Mouse (Mus musculus): Measurements from ENCODE around the gene Gm6904.
"Not testable (repeated sequence)": the region's sequence is repeated elsewhere in the genome, so short reads cannot be mapped to it uniquely, and the experiment has no call there.

The Gm6904 gene

DNA sequence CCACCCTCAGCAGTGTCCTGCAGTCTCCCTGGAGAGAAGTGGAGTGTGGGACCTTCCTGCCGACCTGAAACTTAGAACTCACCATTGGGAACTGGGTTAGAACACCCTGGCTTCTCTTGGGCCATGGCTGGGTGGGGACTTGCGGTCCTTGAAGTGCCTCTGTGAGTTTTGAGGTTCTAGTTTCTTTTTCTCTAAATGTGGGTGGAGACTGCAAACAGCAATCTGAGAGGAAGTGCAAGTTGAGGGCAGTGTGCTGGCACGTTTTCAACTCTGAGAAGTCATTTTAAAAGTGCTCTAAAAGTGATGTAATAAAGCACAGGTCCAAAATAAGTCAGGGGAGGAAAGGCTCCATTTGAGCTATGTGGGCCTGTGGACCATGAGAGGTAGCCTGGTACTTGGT is at the start of gene Gm6904:
Gene Gm6904, minus strand, starts transcription at position 161 of the 400 bp plus-strand sequence.
- DNase-seq = no peak

DNA sequence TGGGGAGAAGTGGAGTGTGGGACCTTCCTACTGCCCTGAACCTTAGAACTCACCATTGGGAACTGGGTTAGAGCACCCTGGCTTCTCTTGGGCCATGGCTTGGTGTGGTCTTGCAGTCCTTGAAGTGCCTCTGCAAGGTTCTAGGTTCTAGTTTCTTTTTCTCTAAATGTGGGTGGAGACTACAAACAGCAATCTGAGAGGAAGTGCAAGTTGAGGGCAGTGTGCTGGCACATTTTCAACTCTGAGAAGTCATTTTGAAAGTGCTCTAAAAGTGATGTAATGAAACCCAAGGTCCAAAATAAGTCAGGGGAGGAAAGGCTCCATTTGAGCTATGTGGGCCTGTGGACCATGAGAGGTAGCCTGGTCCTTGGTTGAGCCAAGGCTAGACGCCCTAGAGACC is 37.4 kb upstream of the Gm6904 start, which contains the start of gene Phf11a:
Gene Phf11a, minus strand, starts transcription at position 132 of the 400 bp plus-strand sequence.
- not testable (repeated sequence) for DNase-seq

DNA sequence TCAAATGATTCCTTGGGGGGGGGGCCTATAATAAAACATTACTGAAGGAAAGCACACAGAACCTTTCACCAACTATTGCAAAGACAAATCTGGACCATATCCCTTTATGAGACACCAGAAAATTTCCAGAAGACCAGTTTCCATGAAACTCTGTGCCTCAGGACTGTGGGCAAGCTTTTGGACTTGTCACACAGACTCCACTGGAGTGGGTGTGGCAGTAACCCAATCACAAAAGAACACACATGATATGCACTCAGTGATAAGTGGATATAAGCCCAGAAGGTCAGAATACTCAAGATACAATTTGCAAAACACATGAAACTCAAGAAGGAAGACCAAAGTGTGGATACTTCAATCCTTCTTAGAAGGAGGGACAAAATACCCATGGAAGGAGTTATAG is 31.8 kb upstream of the Gm6904 start:
- DNase-seq = not testable (repeated sequence)

DNA sequence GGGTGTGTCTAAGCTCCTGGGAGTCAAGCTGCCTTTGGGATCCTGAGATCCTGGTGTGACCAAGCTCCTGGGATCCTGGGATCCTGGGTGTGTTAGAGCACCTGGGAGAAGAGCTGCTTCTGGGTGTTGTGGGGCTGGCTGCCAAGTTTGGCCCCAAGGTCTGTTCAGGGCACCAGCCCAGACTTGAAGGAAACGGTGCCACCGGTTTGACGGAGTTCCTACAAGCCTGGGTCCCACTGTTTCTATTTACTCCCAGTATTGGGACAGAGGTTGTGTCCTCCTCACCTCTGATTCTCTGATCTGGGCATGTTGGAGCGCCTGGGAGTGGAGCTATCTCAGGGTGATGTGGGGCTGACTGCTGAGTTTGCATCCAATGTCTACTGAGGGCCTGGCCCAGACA is 14.9 kb upstream of the Gm6904 start:
- DNase-seq = not testable (repeated sequence)

DNA sequence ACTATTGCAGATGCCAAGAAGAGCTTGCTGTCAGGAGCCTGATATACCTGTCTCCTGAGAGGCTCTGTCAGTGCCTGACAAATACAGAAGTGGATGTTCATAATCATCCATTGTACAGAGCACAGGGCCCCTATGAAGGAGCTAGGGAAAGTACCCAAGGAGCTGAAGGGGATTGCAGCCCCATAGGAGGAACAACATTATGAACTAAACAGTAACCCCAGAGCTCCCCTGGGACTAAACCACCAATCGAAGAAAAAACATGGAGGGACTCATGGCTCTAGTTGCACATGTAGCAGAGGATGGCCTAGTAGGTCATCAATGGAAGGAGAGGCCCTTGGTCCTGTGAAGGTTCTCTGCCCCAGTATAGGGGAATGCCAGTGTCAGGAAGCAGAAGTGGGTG is 4.2 kb downstream of the Gm6904 start:
- DNase-seq = not testable (repeated sequence)

DNA sequence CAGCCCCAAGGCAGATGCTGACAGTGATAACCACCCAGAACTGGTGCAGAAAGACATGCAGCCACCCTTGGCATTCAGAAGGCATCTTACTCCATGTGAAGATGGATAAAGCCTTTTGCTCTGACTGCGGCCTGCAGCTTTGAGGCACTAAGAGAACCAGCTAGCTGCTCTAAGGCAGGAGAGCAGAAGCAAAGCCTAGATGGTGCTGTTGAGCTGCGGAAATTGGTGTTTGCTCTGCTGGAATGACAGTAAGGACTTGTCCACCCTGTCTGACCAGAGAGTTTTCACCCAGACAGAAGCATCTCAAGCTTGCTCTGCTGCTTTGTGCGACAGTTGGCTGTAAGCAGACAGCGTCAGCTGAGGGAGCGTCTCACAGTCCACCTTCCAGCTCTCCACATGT is 9.7 kb downstream of the Gm6904 start:
- DNase-seq = not testable (repeated sequence)

DNA sequence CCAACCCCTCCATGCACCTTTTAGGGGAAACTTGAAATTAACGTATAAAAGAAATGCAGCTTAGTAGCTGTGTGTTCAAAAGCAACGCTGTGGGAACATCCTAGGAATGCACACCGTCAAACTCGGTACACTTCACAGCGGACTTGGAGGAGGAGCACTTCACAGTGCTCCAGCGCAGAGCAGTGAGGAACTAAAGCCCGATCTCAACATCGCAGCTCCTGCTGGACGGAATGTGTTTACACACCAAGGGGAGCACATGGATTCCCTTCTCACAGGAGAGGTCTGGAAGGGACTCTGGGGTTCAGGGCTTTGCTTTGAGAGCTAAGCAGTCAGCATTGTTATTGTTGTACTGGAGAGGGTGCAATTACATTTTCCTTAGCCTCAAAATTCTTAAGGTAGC is 26.4 kb downstream of the Gm6904 start:
- DNase-seq = no peak

DNA sequence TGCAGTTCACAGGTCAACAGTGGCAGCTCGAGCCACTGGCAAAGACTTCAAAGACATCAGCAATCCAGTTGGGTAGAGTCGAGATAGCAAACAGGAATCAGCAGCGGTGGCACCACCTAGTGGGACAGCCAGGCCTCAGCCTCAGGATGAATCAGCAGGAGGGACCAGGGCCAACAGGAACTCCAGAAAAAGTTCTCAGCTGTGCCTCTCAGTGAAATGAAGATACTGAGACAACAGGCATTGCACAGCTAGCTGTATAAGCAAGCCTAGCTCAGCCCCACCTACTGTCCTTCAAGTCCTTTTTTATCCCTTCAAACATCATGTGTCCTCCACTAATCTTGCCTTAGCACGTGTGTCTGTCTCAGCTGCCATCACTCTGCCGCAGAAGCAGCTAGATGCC is 28.0 kb downstream of the Gm6904 start:
- DNase-seq = no peak

DNA sequence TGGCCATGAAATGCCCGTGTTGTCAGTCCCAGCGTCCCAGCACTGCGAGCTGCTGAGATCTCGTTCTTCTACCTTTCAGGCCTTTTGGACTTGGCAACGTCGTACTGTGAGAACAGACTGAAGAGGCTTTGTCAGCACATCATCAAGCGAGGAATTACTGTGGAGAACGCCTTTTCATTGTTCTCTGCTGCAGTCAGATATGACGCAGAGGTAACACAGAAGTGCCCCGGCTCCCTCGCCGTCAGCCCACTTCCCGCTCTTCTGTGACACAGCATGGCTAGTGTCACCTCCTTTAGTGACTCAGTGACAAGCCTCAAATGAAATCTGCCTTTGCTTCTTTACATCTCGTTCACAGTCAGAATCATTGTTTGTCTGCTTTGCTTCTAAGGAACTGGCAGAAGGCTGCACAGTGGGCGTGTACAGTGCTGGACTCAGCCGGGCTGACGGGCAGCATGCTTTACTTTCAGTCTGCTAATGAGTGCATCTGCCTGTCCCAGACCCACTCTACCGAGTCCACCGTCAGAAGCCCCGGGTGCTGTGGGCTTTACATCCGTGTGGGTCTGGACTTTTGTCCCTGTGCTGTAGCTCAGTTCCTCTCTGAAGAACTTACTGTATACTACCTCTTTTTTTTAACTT is 29.6 kb downstream of the Gm6904 start:
- DNase-seq = no peak

DNA sequence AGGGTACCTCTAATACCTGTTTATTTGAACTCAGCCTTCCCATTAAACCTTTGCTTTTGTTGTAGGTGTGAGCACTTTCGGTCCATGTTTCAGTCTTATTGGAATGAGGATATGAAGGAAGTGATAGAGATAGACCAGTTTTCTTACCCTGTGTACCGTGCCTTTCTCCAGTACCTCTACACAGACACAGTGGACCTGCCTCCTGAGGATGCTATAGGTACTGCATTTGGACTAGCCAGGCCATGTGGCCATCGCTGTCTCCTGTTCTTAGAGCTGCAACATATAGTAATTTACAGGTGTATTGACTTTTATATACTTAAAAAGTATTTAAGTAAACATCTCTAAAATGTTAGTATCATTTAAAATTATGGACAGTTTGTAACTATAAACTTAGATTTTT is 30.2 kb downstream of the Gm6904 start:
- DNase-seq = no peak

DNA sequence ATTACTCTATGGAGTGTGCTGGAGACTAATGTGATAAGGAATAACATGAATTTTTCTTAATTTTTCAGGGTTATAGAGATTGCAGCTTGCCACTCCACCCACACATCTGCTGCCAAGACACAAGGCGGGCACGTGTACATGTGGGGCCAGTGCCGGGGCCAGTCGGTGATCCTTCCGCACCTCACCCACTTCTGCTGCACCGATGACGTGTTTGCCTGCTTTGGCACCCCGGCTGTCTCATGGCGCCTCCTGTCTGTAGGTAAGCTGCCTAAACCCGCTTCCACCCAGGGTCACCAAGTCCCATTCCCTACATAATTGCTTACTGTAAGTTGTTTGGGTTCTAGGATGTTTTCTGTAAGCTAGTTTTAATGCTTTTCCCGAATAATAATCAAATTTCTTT is 33.8 kb downstream of the Gm6904 start:
- DNase-seq = no peak

DNA sequence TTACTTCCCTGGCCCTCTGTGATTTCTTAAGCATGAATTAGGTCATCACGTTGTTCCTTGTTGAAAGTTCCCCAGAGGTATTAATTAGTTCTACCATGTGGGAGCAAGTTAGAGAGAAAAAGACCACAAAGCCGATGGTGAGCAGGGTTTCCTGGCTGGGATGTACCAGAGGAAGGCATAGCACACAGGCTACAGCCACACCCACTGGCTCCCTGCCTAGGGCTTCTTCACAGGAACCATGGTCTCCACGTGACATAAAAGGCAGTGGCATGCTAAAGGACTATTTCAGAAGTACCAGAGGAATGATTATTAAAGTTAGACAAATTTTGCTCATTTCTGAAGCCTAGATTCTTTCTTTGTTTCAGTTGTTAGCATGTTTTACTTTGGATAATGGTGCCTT is 40.8 kb downstream of the Gm6904 start:
- DNase-seq = no peak

DNA sequence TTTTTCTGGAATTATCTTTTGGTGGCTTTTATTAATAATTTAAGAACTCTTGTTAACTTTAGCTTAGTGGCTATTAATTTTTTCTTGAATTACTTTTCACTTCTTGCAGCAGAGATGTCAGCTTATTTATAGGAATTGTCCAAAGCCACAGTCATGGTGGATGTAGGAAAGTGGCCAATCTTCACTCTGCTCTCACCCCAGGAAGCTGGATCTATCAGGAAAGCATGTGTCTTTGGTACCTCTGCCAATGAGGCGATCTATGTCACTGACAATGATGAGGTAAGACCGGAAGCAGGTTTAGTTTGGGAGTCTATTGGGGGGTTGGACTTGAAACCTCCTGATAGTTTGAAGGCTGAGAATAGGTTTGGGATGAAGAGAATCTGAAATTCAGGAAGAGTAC is 50.2 kb downstream of the Gm6904 start:
- peak; percentile 18 to 29 for DNase-seq

DNA sequence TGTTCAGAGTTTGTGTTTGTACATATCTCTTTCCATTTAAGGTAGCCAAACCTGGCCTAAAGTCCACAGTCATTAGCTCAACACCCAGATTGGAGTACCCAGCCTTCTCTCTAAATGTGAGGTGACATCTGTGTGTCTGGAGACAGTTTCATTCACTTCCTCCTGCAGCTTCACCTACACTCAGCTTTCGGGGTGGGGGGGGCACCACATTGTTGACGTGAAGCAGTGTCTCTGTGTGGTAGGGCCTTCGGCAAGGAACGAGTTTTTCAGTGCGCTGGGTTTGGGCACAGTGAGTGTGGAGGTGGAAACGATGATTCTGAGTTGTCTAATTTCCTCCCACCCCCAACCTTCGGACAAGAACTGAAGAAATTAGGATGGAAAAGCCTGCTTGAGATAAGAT is 51.0 kb downstream of the Gm6904 start:
- DNase-seq = no peak

DNA sequence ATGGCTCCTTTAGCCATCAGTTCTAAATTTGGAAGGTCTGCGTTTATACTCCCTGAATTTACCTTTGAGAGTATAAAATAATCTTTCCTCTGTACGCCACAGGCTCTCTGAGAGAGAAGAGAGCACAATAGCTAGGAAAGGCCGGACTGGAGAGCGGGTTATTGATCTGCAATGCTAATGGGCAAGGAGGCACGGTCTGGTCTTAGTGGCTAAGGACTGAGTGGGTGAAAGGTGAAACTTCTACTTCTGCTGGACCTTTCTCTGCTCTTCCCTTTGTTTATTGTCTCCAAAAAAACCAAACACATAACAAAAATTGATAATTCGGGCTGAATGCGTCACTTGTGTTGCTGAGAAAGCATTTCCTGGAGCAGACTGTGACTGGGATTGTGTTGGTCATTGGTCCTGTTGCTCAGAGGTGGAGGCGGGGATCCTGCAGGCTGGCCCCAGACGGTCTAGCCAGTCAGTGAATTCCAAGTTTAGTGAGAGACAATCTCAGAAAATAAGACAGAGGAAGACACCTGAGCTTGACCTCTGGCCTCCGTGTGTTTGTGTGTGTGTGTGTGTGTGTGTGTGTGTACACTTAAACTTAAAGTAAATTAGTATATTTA is 53.9 kb downstream of the Gm6904 start:
- DNase-seq = no peak

DNA sequence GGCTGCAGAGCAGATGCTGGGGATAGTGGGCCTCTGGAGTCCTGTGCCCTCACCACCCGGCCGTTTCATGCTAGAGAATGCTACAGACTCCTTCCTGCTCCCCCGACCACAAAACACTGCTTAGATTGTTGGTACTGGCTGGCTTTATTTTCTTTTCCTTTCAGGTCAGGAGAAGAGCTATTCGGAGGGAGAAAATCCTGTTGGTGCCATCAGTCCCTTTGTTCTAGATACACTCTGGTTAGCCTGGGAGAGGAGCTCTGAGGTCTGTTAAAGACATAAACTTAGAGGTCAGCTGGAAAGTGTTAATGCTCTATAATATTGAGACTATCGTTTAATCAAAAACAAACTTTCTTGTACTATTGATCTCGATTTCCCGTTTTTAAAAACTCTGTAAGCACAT is 54.6 kb downstream of the Gm6904 start:
- DNase-seq = no peak

DNA sequence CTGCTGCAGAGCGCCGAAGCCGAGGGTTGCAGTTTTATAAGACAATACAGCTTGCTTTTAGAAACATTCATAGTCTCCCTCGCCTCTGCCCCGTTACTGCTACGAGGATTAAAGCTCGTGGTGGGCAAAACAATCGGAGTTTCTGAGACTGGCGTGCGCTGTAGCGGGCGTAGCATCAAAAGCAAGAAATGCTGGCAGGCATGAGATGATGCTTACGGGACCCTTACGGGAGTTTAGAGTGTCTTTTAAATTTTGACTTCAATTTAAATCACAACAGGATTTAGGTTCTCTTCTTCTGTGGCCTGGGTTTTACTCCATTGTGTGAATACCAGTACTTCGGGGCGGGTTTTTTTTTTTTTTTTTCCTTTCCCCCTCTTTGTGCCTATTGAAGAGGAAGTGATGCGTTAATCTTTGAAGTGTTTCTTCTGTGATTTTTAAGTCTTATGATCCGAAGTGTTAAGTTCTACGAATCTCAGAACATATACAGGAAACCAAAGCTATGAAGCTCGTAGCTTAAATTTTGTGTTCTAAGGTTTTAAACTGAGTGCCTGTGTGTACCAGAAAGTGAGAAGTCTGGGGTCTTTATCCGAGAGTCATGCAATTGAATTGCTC is 58.3 kb downstream of the Gm6904 start:
- DNase-seq = no peak

DNA sequence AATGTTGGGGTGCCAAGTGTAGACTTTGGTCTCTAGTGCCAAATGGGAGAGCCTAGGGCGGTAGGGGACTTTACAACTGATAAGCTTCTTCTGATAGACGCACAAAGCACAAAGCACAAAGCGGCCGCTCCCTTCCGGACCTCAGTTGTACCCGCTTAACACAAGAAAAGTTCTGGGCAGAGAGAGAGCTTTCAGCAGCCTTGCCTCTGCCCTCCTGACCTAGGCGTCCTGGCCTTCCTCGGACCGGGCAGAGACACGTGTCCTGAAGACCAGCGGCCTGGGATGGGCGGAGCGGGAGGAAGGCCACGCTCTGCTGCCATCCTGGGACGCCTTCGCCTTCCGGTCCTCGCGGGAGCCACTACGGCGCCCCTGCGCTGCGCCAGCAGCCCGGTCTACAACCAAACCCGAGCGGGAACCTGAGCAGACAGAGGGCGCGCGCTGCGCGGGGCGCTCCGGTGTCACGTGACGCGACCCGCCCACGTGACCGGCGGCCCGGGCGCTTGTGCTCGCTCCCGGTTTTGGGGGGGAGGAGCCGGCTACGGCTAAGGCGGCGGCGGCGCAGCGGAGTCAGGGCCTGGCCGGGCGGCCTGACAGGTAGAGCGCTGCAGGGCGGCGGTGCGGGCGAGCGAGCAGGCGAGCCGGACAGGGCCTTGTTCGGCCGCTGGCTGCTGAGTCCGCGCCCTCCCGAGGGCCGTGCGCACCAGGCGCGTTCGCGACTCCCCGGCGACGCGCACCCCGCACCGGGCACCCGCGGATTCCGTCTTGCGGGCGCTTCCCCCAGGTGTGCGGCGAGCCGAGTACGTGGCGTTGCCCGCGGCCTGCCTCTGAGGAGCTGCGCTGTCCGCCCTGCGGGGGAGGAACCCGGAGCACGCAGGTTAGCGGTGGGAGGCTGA is 59.1 kb downstream of the Gm6904 start, which contains the start of gene Rcbtb1:
Gene Rcbtb1, plus strand, starts transcription at position 499 of the 893 bp plus-strand sequence.
- peak; percentile 91 to 93 for DNase-seq

Measured in cerebellum, postnatal 36 days (tissue).